Mouse (Mus musculus) right cerebral cortex, adult 18-20 months (tissue): ENCODE measurements around the gene Arhgef6.
A peak's percentile ranks its signal among the peaks of the same experiment; 100 is the strongest.

Experiments used
- DNase-seq: peaks from one replicate; pipeline ENCODE4 v3.0.0; 2022; ENCODE audit warnings: mixed read lengths

Gene Arhgef6

GRCm38 (mm10) chrX:57298946-57299345, 39.6 kb downstream of the Arhgef6 start:
- DNase-seq: no peak

- no peak for DNase-seq
Measured at GRCm38 (mm10) chrX:57288458-57288857, 50.1 kb downstream of the Arhgef6 start.

- no peak for DNase-seq
Measured at GRCm38 (mm10) chrX:57286281-57286680, 52.2 kb downstream of the Arhgef6 start.

GRCm38 (mm10) chrX:57282184-57282583, 56.3 kb downstream of the Arhgef6 start:
- no peak for DNase-seq

- DNase-seq: no peak
Measured at GRCm38 (mm10) chrX:57277560-57278335, 60.8 kb downstream of the Arhgef6 start.

- no peak for DNase-seq
Measured at GRCm38 (mm10) chrX:57263515-57263914, 75.0 kb downstream of the Arhgef6 start.

GRCm38 (mm10) chrX:57260744-57261143, 77.8 kb downstream of the Arhgef6 start:
- DNase-seq: peak; percentile 11

- no peak for DNase-seq
Measured at GRCm38 (mm10) chrX:57253329-57254055, 85.0 kb downstream of the Arhgef6 start.

- DNase-seq: no peak
Measured at GRCm38 (mm10) chrX:57238572-57238971, 100.0 kb downstream of the Arhgef6 start.

GRCm38 (mm10) chrX:57235982-57236381, 102.5 kb downstream of the Arhgef6 start:
- no peak for DNase-seq

GRCm38 (mm10) chrX:57233596-57233995, 104.9 kb downstream of the Arhgef6 start:
- peak; percentile 8 for DNase-seq

GRCm38 (mm10) chrX:57228178-57228577, 110.4 kb downstream of the Arhgef6 start:
- no peak for DNase-seq

GRCm38 (mm10) chrX:57223301-57223700, 115.2 kb downstream of the Arhgef6 start:
- DNase-seq: peak; percentile 13

GRCm38 (mm10) chrX:57221881-57222280, 116.6 kb downstream of the Arhgef6 start:
- DNase-seq: no peak

- no peak for DNase-seq
Measured at GRCm38 (mm10) chrX:57219563-57219962, 119.0 kb downstream of the Arhgef6 start.

- no peak for DNase-seq
Measured at GRCm38 (mm10) chrX:57216271-57216670, 122.3 kb downstream of the Arhgef6 start.

GRCm38 (mm10) chrX:57215495-57215894, 123.0 kb downstream of the Arhgef6 start:
- DNase-seq: no peak

GRCm38 (mm10) chrX:57212862-57213261, 125.7 kb downstream of the Arhgef6 start:
- DNase-seq: no peak

- no peak for DNase-seq
Measured at GRCm38 (mm10) chrX:57211876-57212275, 126.7 kb downstream of the Arhgef6 start, which contains the start of gene Cd40lg. Gene Cd40lg, plus strand, starts transcription at chrX:57212143.

- DNase-seq: no peak
Measured at GRCm38 (mm10) chrX:57210591-57210990, 127.9 kb downstream of the Arhgef6 start.

- no peak for DNase-seq
Measured at GRCm38 (mm10) chrX:57200397-57200796, 138.1 kb downstream of the Arhgef6 start.

- no peak for DNase-seq
Measured at GRCm38 (mm10) chrX:57198036-57198435, 140.5 kb downstream of the Arhgef6 start.

- DNase-seq: no peak
Measured at GRCm38 (mm10) chrX:57196319-57196718, 142.2 kb downstream of the Arhgef6 start.

GRCm38 (mm10) chrX:57189335-57189734, 149.2 kb downstream of the Arhgef6 start:
- DNase-seq: no peak
